Mouse (Mus musculus) hindbrain, embryonic 13.5 days (tissue): ENCODE results near the gene Gcsh. TPM values are rescaled to one million over a fixed set of nuclear protein-coding genes. Genes with fewer than 3 reads are reported as not detected.
A peak's percentile ranks its signal among the peaks of the same experiment; 100 is the strongest.

ENCODE experiments used
- ATAC-seq: fragments of 200-750 bp; cut with Nextera tagmentation; 2 replicates; pipeline ENCODE4 v1.8.0; 2017; ENCODE audit warnings: moderate TSS enrichment; ENCODE audit not compliant: low FRiP score
- H3K27ac ChIP-seq: fragments of 300-500 bp; sonication (generic); 2 replicates; pipeline ENCODE4 v1.5.1; 2015; ENCODE audit warnings: inconsistent platforms, mild to moderate bottlenecking, moderate library complexity
- H3K27me3 ChIP-seq: fragments of 300-500 bp; sonication (generic); 2 replicates; pipeline ENCODE4 v1.6.1; 2015; ENCODE audit warnings: mild to moderate bottlenecking, inconsistent platforms
- H3K36me3 ChIP-seq: fragments of 300-500 bp; sonication (generic); 2 replicates; pipeline ENCODE4 v1.6.1; 2015; ENCODE audit warnings: mild to moderate bottlenecking, inconsistent platforms
- H3K4me1 ChIP-seq: fragments of 300-500 bp; sonication (generic); replicated peaks from 2 replicates; pipeline ENCODE4 v1.6.1; 2015; ENCODE audit warnings: inconsistent platforms
- H3K4me2 ChIP-seq: fragments of 300-500 bp; sonication (generic); 2 replicates; pipeline ENCODE4 v1.6.1; 2015; ENCODE audit warnings: inconsistent platforms, mild to moderate bottlenecking, moderate library complexity
- H3K4me3 ChIP-seq: fragments of 300-500 bp; sonication (generic); 2 replicates; pipeline ENCODE4 v1.5.1; 2015; ENCODE audit warnings: mild to moderate bottlenecking, inconsistent platforms
- H3K9ac ChIP-seq: fragments of 300-500 bp; sonication (generic); 2 replicates; pipeline ENCODE4 v1.6.1; 2015; ENCODE audit warnings: mild to moderate bottlenecking, inconsistent platforms
- H3K9me3 ChIP-seq: fragments of 300-500 bp; sonication (generic); 2 replicates; pipeline ENCODE4 v1.6.1; 2016; ENCODE audit warnings: inconsistent platforms
- WGBS: fragments of 180-500 bp; shearing (Covaris S2); methylation state at CpG from one replicate; pipeline ENCODE4 v1.1.7; 2015; 5-methylcytosine and 5-hydroxymethylcytosine counted together
- polyA plus RNA-seq: library from polyadenylated mRNA; unstranded; fragments of >200 nt; fragmentation: Nextera tagmentation; extraction: Ambion mirVana; gene quantifications from 2 replicates; pipeline ENCODE4 v1.2.1, GENCODE M21; 2015

The Gcsh gene
- polyA plus RNA-seq, 1 experiment from 2014 or later = 95.0 TPM

GRCm38 (mm10) chr8:117017006-117017405 lies 23.7 kb upstream of the Gcsh start:
- ATAC-seq = no peak
- 28% methylated on average over 8 of the region's 8 CpGs for WGBS

DNA sequence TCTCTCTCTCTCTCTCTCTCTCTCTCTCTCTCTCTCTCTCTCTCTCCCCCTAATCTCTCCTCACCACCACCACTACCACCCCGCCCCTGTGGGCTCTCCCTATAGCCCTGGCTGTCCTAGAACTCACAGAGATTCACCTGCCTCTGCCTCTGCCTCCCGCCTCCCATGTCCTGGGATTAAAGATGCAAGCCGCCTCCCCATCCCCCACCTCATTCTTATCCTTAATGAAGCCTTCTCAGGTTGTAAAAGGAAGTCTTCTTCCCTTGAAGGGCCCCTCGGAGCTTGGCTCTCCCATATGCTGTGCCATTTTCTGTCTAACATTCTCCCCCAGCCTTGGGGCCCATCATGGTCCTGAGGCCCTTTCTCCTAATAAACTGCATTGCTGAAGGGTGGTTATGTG lies 22.3 kb upstream of the Gcsh start:
- H3K27me3 ChIP-seq = no peaks in the 10 kb centered on the region
- 65% methylated on average over 4 of the region's 4 CpGs for WGBS
- no peak overlapping the region for H3K4me3 ChIP-seq
- no peak for ATAC-seq
- H3K4me1 ChIP-seq = no peaks in the 10 kb centered on the region
- H3K27ac ChIP-seq = no peak overlapping the region
- H3K9me3 ChIP-seq = no peaks in the 10 kb centered on the region
- no peak overlapping the region for H3K9ac ChIP-seq
- no peaks in the 10 kb centered on the region for H3K36me3 ChIP-seq
- no peak overlapping the region for H3K4me2 ChIP-seq

More at GRCm38 (mm10) chr8:117017006-117017405, 23.7 kb upstream of the Gcsh start:
- Histone ChIP-seq H3K9ac (no peak overlapping the region), H3K9me3 (no peaks in the 10 kb centered on the region), H3K27me3 (no peaks in the 10 kb centered on the region), H3K36me3 (no peaks in the 10 kb centered on the region), H3K4me1 (no peaks in the 10 kb centered on the region), H3K4me2 (no peak overlapping the region), H3K27ac (no peak overlapping the region), H3K4me3 (no peak overlapping the region)

- ATAC-seq = no peak
- Histone ChIP-seq H3K4me3 (no peak overlapping the region), H3K36me3 (no peaks in the 10 kb centered on the region), H3K27me3 (no peaks in the 10 kb centered on the region), H3K4me1 (no peaks in the 10 kb centered on the region), H3K9me3 (no peaks in the 10 kb centered on the region), H3K4me2 (no peak overlapping the region), H3K27ac (no peak overlapping the region), H3K9ac (no peak overlapping the region)
- WGBS = 89% methylated on average over 9 of the region's 9 CpGs
Measured at GRCm38 (mm10) chr8:117011366-117011765, 18.0 kb upstream of the Gcsh start.

DNA sequence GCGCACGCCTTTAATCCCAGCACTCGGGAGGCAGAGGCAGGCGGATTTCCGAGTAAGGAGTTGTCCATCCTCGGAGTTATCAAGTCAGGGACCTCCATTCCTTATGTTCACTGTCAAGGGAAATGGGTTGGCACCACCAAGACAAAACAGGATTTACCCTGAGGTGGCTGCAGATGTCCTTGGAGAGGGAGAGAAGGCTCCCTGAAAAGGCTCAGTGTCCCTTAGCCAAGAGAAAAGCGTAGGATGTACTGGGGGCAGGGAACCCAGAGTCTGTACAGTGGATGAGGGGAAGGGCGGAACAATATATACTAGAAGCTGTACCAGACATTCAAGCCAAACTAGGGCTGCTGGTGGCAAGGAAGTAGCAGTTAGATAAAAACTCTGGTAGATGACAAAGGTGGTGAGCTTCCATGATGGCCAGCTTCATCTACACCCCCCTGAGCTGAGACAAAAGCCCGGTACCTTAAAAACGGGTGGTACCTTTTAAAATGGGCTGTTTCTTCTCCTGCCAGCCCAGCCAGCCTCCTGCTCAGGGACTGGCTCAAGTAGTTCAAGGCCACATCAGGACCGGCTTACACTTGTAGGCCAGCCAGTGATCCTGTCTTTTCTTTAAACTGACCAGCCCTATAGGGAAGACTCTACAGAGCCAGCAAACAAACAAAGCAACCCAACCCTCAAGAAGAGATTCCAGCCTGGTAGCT lies 829 bp upstream of the Gcsh start:
- Histone ChIP-seq H3K4me1 (peaks cover 18% of the 10 kb centered on the region), H3K9ac (peak overlapping the region; percentile 72; the same call in 1 of the 2 replicates), H3K4me3 (peak overlapping the region; percentile 57), H3K4me2 (peak overlapping the region; percentile 94), H3K36me3 (no peaks in the 10 kb centered on the region), H3K27ac (peak overlapping the region; percentile 58; the same call in 1 of the 2 replicates), H3K9me3 (no peaks in the 10 kb centered on the region), H3K27me3 (0 out of 2 replicates have a peak, but pooled peaks cover 4% of the 10 kb centered on the region)
- WGBS = 67% methylated on average over 11 of the region's 11 CpGs
- ATAC-seq = 0 out of 2 replicates have a peak, but pooled peaks have one; percentile 1

DNA sequence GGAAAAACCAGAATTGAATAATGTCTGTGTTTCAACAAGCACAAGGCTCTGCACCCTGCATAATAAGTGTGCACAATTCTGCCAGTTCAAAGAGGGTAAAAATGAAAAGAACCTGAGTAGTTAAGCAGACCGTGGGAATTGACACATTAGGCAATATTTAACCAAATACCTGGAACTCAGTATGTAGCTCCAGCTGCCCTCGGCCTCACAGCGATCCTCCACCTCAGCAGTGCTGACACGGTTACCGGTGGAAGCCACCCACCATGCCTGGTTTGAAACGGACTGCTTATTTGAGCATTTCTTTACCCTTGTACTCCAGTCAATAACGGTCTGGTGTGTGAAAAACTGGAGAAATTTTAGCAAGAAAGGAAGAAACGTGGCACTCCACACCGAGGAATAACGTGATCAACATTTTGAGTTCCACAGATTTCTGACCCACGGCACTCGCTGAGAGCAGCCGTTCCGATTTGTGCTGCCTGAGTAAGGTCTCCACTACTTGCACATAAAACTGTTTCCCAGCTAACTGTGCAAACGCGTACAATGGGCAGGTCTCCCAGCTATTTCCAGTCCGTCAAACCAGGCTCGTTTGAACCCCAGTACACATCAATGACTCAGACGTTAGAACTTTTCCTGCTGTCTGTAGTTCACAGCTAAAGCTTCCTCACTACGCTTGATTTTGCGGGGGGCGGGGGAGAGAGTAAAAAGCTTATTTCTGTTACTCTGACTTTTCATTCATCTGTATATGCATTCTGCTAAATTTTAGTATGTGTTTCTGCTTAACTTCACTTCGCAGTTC lies 963 bp downstream of the Gcsh start:
- Histone ChIP-seq H3K36me3 (0 out of 2 replicates have a peak, but pooled peaks cover 2% of the 10 kb centered on the region), H3K27ac (no peak overlapping the region), H3K9ac (peak overlapping the region; percentile 72), H3K4me3 (peak overlapping the region; percentile 57), H3K4me2 (peak overlapping the region; percentile 94), H3K4me1 (peaks cover 18% of the 10 kb centered on the region), H3K9me3 (no peaks in the 10 kb centered on the region), H3K27me3 (0 out of 2 replicates have a peak, but pooled peaks cover 4% of the 10 kb centered on the region)
- WGBS = 11% methylated on average over 23 of the region's 23 CpGs
- no peak for ATAC-seq

DNA sequence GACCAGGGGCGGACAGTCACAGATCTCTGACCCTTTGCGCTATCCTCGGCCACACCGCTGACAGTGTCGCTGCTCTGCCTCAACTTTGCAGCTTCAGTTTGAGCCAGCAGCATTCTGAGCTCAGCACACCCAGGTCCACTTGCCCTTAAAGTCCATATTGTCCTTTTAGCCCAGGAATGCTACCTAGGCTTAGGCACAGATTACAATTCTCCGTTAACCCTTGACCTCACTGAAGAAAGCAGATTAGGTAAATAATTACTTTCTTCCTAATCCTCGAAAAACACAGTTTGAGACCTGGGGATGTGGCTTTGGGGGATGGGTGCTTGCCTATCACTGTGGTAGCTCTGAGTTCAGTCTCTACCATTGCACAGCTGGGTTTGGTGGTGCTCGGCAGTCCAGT lies 2.1 kb downstream of the Gcsh start:
- Histone ChIP-seq H3K9ac (no peak overlapping the region), H3K4me3 (no peak overlapping the region), H3K4me1 (peaks cover 18% of the 10 kb centered on the region), H3K27ac (no peak overlapping the region), H3K27me3 (0 out of 2 replicates have a peak, but pooled peaks cover 4% of the 10 kb centered on the region), H3K9me3 (no peaks in the 10 kb centered on the region), H3K36me3 (peaks cover 7% of the 10 kb centered on the region), H3K4me2 (no peak overlapping the region)
- no peak for ATAC-seq
- 93% methylated on average over 8 of the region's 8 CpGs for WGBS

GRCm38 (mm10) chr8:116989842-116990241 lies 3.5 kb downstream of the Gcsh start:
- H3K27me3 ChIP-seq = no peaks in the 10 kb centered on the region
- 94% methylated on average over 3 of the region's 3 CpGs for WGBS
- no peaks in the 10 kb centered on the region for H3K9me3 ChIP-seq
- H3K36me3 ChIP-seq = peaks cover 13% of the 10 kb centered on the region
- H3K4me3 ChIP-seq = no peak overlapping the region
- H3K4me1 ChIP-seq = peaks cover 18% of the 10 kb centered on the region
- no peak overlapping the region for H3K27ac ChIP-seq
- no peak overlapping the region for H3K9ac ChIP-seq
- H3K4me2 ChIP-seq = no peak overlapping the region
- ATAC-seq = no peak

GRCm38 (mm10) chr8:116980117-116980516 lies 13.2 kb downstream of the Gcsh start:
- no peak for ATAC-seq
- 19% methylated on average over 4 of the region's 4 CpGs for WGBS
- H3K4me1 ChIP-seq = peaks cover 14% of the 10 kb centered on the region

GRCm38 (mm10) chr8:116978631-116979256 lies 14.6 kb downstream of the Gcsh start, which contains the start of gene 1700030J22Rik:
Gene 1700030J22Rik, minus strand, starts transcription at chr8:116978959.
- peak; percentile 97 for ATAC-seq
- peak within 1 kb of the TSS; percentile 75 for H3K27ac ChIP-seq
- under 1% methylated on average over 46 of the region's 46 CpGs for WGBS

More at GRCm38 (mm10) chr8:116980117-116980516, 13.2 kb downstream of the Gcsh start:
- Histone ChIP-seq H3K9me3 (no peaks in the 10 kb centered on the region), H3K4me2 (no peak overlapping the region), H3K4me3 (no peak overlapping the region), H3K36me3 (peaks cover 25% of the 10 kb centered on the region), H3K9ac (no peak overlapping the region), H3K27me3 (no peaks in the 10 kb centered on the region), H3K27ac (no peak overlapping the region)

GRCm38 (mm10) chr8:116978052-116978451 lies 15.3 kb downstream of the Gcsh start:
- no peaks in the 10 kb centered on the region for H3K27me3 ChIP-seq
- H3K4me3 ChIP-seq = peak overlapping the region; percentile 75
- H3K9ac ChIP-seq = peak overlapping the region; percentile 70
- peaks cover 13% of the 10 kb centered on the region for H3K36me3 ChIP-seq
- H3K4me1 ChIP-seq = peaks cover 14% of the 10 kb centered on the region
- peak overlapping the region; percentile 75; the same call in 1 of the 2 replicates for H3K27ac ChIP-seq
- H3K4me2 ChIP-seq = peak overlapping the region; percentile 72
- no peak for ATAC-seq
- 34% methylated on average over 8 of the region's 8 CpGs for WGBS
- no peaks in the 10 kb centered on the region for H3K9me3 ChIP-seq

More at GRCm38 (mm10) chr8:116978631-116979256, 14.6 kb downstream of the Gcsh start, which contains the start of gene 1700030J22Rik:
- no peaks in the 10 kb centered on the region for H3K9me3 ChIP-seq
- H3K27me3 ChIP-seq = no peaks in the 10 kb centered on the region
- H3K36me3 ChIP-seq = peaks cover 18% of the 10 kb centered on the region
- H3K4me1 ChIP-seq = peaks cover 14% of the 10 kb centered on the region
- peak within 1 kb of the TSS; percentile 72 for H3K4me2 ChIP-seq
- H3K9ac ChIP-seq = peak within 1 kb of the TSS; percentile 70
- peak within 1 kb of the TSS; percentile 75 for H3K4me3 ChIP-seq

GRCm38 (mm10) chr8:116975606-116976005 lies 17.7 kb downstream of the Gcsh start:
- Histone ChIP-seq H3K9me3 (no peaks in the 10 kb centered on the region), H3K4me3 (no peak overlapping the region), H3K4me2 (no peak overlapping the region), H3K36me3 (peaks cover 14% of the 10 kb centered on the region), H3K27ac (no peak overlapping the region), H3K27me3 (no peaks in the 10 kb centered on the region), H3K4me1 (peaks cover 14% of the 10 kb centered on the region), H3K9ac (peak overlapping the region; percentile 24; the same call in 1 of the 2 replicates)
- WGBS = 67% methylated on average over 5 of the region's 5 CpGs
- no peak for ATAC-seq

- no peak for ATAC-seq
- whole genome bisulfite sequencing = 35% methylated on average over 5 of the region's 5 CpGs
Measured at GRCm38 (mm10) chr8:116975066-116975465, 18.3 kb downstream of the Gcsh start.

More at GRCm38 (mm10) chr8:116975066-116975465, 18.3 kb downstream of the Gcsh start:
- peaks cover 18% of the 10 kb centered on the region for H3K36me3 ChIP-seq
- no peaks in the 10 kb centered on the region for H3K9me3 ChIP-seq
- H3K4me3 ChIP-seq = no peak overlapping the region
- H3K4me1 ChIP-seq = peaks cover 14% of the 10 kb centered on the region
- no peak overlapping the region for H3K4me2 ChIP-seq
- H3K9ac ChIP-seq = peak overlapping the region; percentile 24; the same call in 1 of the 2 replicates
- no peaks in the 10 kb centered on the region for H3K27me3 ChIP-seq
- no peak overlapping the region for H3K27ac ChIP-seq
